Mouse (Mus musculus): ENCODE measurements around the gene Rpl35a. TPM values are rescaled to one million over a fixed set of nuclear protein-coding genes. Genes with fewer than 3 reads are reported as not detected.
A peak's percentile ranks its signal among the peaks of the same experiment; 100 is the strongest.

Rpl35a gene
- total RNA-seq, 1 experiment = 1,755 TPM

- in situ Hi-C loops (cut with MboI; ENCODE audit: low sequenced_read_pairs in 2 of 2, unreplicated experiment in 2 of 2) = no loop called here
- TF ChIP-seq ZC3H11A (IDR thresholded peaks at IDR 0.05; ENCODE audit: borderline replicate concordance, low read depth, low read length) = no peak
- TF ChIP-seq ZNF384 (IDR thresholded peaks at IDR 0.05; ENCODE audit: low read depth, low read length) = no peak
- no peak for TF ChIP-seq MAFK (IDR thresholded peaks at IDR 0.05; ENCODE audit: insufficient read depth, low read depth, low read length)
- TF ChIP-seq CHD2 (IDR thresholded peaks at IDR 0.05; ENCODE audit: low read depth, low read length) = no peak
- no peak for TF ChIP-seq HCFC1 (IDR thresholded peaks at IDR 0.05; ENCODE audit: borderline replicate concordance, insufficient read depth, low read length)
- no peak overlapping the region for H3K27ac ChIP-seq (ENCODE audit: insufficient read depth, low read depth, low read length, poor library complexity, severe bottlenecking)
- H3K9me3 ChIP-seq (ENCODE audit: control insufficient read depth, insufficient read depth, low read depth, low read length) = no peaks in the 10 kb centered on the region
- peak overlapping the region; percentile 46; the same call in 1 of the 2 replicates for H3K9ac ChIP-seq (ENCODE audit: insufficient read depth, low read depth, low read length, poor library complexity, severe bottlenecking)
- H3K4me1 ChIP-seq (ENCODE audit: control insufficient read depth in 2 of 2, insufficient read depth in 2 of 2, low read length in 2 of 2, poor library complexity in 1 of 2) = peaks cover 0 to 2% of the 10 kb centered on the region in 2 experiments; a peak in 1 of 4 replicates
- H3K4me3 ChIP-seq (ENCODE audit: insufficient read depth in 1 of 2, low read depth in 1 of 2, low read length in 2 of 2, poor library complexity in 1 of 2, severe bottlenecking in 1 of 2) = peak overlapping the region; percentile 34 to 55; a peak in 3 of 4 replicates
- peaks cover 5% of the 10 kb centered on the region; the same call in 1 of the 2 replicates for H3K36me3 ChIP-seq (ENCODE audit: control insufficient read depth, insufficient read depth, low read length, poor library complexity, severe bottlenecking)
- no peak for DNase-seq (ENCODE audit: low read depth, low spot score)
Measured at GRCm38 (mm10) chr16:33043268-33043667, 13.0 kb upstream of the Rpl35a start.

GRCm38 (mm10) chr16:33048004-33048403, 8.2 kb upstream of the Rpl35a start:
- H3K9me3 ChIP-seq (ENCODE audit: control insufficient read depth, insufficient read depth, low read depth, low read length) = no peaks in the 10 kb centered on the region
- peaks cover 0 to 2% of the 10 kb centered on the region in 2 experiments; a peak in 1 of 4 replicates for H3K4me1 ChIP-seq (ENCODE audit: control insufficient read depth in 2 of 2, insufficient read depth in 2 of 2, low read length in 2 of 2, poor library complexity in 1 of 2)
- H3K9ac ChIP-seq (ENCODE audit: insufficient read depth, low read depth, low read length, poor library complexity, severe bottlenecking) = no peak overlapping the region
- no peak overlapping the region for H3K27ac ChIP-seq (ENCODE audit: insufficient read depth, low read depth, low read length, poor library complexity, severe bottlenecking)
- no peak for TF ChIP-seq ZC3H11A (IDR thresholded peaks at IDR 0.05; ENCODE audit: borderline replicate concordance, low read depth, low read length)
- no peak for TF ChIP-seq ZNF384 (IDR thresholded peaks at IDR 0.05; ENCODE audit: low read depth, low read length)
- no peak for TF ChIP-seq MAFK (IDR thresholded peaks at IDR 0.05; ENCODE audit: insufficient read depth, low read depth, low read length)
- TF ChIP-seq HCFC1 (IDR thresholded peaks at IDR 0.05; ENCODE audit: borderline replicate concordance, insufficient read depth, low read length) = no peak
- no peak for TF ChIP-seq CHD2 (IDR thresholded peaks at IDR 0.05; ENCODE audit: low read depth, low read length)
- no peak overlapping the region for H3K4me3 ChIP-seq (ENCODE audit: insufficient read depth in 1 of 2, low read depth in 1 of 2, low read length in 2 of 2, poor library complexity in 1 of 2, severe bottlenecking in 1 of 2)
- H3K36me3 ChIP-seq (ENCODE audit: control insufficient read depth, insufficient read depth, low read length, poor library complexity, severe bottlenecking) = no peaks in the 10 kb centered on the region
- no peak for DNase-seq (ENCODE audit: low read depth, low spot score)
- in situ Hi-C loops (cut with MboI; ENCODE audit: low sequenced_read_pairs in 2 of 2, unreplicated experiment in 2 of 2) = no loop called here

- H3K27ac ChIP-seq (ENCODE audit: insufficient read depth, low read depth, low read length, poor library complexity, severe bottlenecking) = no peak overlapping the region
- no peaks in the 10 kb centered on the region for H3K4me1 ChIP-seq (ENCODE audit: control insufficient read depth in 2 of 2, insufficient read depth in 2 of 2, low read length in 2 of 2, poor library complexity in 1 of 2)
- no peak overlapping the region for H3K9ac ChIP-seq (ENCODE audit: insufficient read depth, low read depth, low read length, poor library complexity, severe bottlenecking)
- DNase-seq (ENCODE audit: low read depth, low spot score) = no peak
- H3K36me3 ChIP-seq (ENCODE audit: control insufficient read depth, insufficient read depth, low read length, poor library complexity, severe bottlenecking) = no peaks in the 10 kb centered on the region
- no peak overlapping the region for H3K4me3 ChIP-seq (ENCODE audit: insufficient read depth in 1 of 2, low read depth in 1 of 2, low read length in 2 of 2, poor library complexity in 1 of 2, severe bottlenecking in 1 of 2)
- no peak for TF ChIP-seq ZNF384 (IDR thresholded peaks at IDR 0.05; ENCODE audit: low read depth, low read length)
- no peak for TF ChIP-seq MAFK (IDR thresholded peaks at IDR 0.05; ENCODE audit: insufficient read depth, low read depth, low read length)
- TF ChIP-seq CHD2 (IDR thresholded peaks at IDR 0.05; ENCODE audit: low read depth, low read length) = no peak
- no peak for TF ChIP-seq ZC3H11A (IDR thresholded peaks at IDR 0.05; ENCODE audit: borderline replicate concordance, low read depth, low read length)
- no peak for TF ChIP-seq HCFC1 (IDR thresholded peaks at IDR 0.05; ENCODE audit: borderline replicate concordance, insufficient read depth, low read length)
- H3K9me3 ChIP-seq (ENCODE audit: control insufficient read depth, insufficient read depth, low read depth, low read length) = no peaks in the 10 kb centered on the region
- in situ Hi-C loops (cut with MboI; ENCODE audit: low sequenced_read_pairs in 2 of 2, unreplicated experiment in 2 of 2) = no loop called here
Measured at GRCm38 (mm10) chr16:33048686-33049085, 7.6 kb upstream of the Rpl35a start.

GRCm38 (mm10) chr16:33049809-33050208, 6.4 kb upstream of the Rpl35a start:
- no peak for DNase-seq (ENCODE audit: low read depth, low spot score)
- in situ Hi-C loops (cut with MboI; ENCODE audit: low sequenced_read_pairs in 2 of 2, unreplicated experiment in 2 of 2) = no loop called here
- Histone ChIP-seq H3K9ac (ENCODE audit: insufficient read depth, low read depth, low read length, poor library complexity, severe bottlenecking) (no peak overlapping the region), H3K9me3 (ENCODE audit: control insufficient read depth, insufficient read depth, low read depth, low read length) (no peaks in the 10 kb centered on the region), H3K4me3 (ENCODE audit: insufficient read depth in 1 of 2, low read depth in 1 of 2, low read length in 2 of 2, poor library complexity in 1 of 2, severe bottlenecking in 1 of 2) (peak overlapping the region; percentile 3 to 27; a peak in 2 of 4 replicates), H3K27ac (ENCODE audit: insufficient read depth, low read depth, low read length, poor library complexity, severe bottlenecking) (no peak overlapping the region), H3K4me1 (ENCODE audit: control insufficient read depth in 2 of 2, insufficient read depth in 2 of 2, low read length in 2 of 2, poor library complexity in 1 of 2) (no peaks in the 10 kb centered on the region), H3K36me3 (ENCODE audit: control insufficient read depth, insufficient read depth, low read length, poor library complexity, severe bottlenecking) (no peaks in the 10 kb centered on the region)
- TF ChIP-seq ZNF384 (IDR thresholded peaks at IDR 0.05; ENCODE audit: low read depth, low read length) = no peak
- no peak for TF ChIP-seq HCFC1 (IDR thresholded peaks at IDR 0.05; ENCODE audit: borderline replicate concordance, insufficient read depth, low read length)
- no peak for TF ChIP-seq ZC3H11A (IDR thresholded peaks at IDR 0.05; ENCODE audit: borderline replicate concordance, low read depth, low read length)
- no peak for TF ChIP-seq MAFK (IDR thresholded peaks at IDR 0.05; ENCODE audit: insufficient read depth, low read depth, low read length)
- TF ChIP-seq CHD2 (IDR thresholded peaks at IDR 0.05; ENCODE audit: low read depth, low read length) = no peak

Measured in ES-E14 (cell line).